Mouse (Mus musculus): ENCODE measurements at regions not wholly inside any gene's neighbourhood (a gene's known extent, or its start where the extent isn't known, plus 50 kb on each side); places are given as distances from the start of the nearest gene placed in this dataset.

DNA sequence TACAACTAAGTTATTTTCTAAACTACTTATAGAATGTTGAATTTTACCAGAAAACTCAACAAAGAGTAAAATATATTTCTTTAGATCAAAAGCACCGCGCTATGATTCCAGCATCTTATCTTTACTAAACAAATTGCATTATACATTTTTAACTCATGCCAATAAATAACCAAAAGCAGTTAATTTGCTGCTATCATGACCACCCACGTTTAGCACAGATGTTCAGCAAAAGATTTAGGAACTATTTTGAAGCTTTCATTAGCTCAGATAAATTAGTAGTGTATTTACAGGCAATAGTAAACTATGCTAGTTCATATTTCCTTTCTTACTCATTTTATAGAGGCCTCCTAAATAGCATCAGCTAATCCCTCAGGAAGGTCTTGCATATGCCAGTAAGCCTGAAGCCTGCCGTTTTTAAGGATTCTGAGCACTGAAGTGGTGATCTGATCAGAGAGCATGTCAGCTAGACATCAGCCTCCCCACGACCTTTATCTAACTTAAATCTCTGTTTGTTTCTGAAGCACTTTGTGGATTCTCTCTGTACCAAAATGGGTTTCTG, 176.3 kb upstream of the Itga4 start:
- no peak for DNase-seq
- intact Hi-C loops (cut with DNase I): no loop called here

DNA sequence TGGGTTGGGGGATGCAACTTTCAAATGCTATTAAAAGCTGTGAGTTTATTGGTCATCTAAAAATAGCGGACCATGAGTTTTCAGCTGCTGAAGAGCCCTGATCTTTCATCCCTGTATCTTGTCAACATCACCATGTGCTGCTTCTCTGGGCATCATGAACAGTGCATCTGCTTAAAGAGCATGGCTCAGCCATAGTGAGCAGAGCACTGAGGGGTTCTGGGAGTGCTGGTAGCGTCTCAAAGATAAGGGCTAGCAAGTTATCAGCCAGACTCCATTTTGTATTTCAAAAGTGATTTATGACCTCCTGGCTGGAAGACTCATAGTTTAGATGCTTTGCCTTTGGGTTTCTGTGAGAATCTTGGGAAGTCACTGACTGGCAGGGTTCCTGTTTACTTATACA, 173.5 kb upstream of the Itga4 start:
- intact Hi-C loops (cut with DNase I): no loop called here
- no peak for DNase-seq

DNA sequence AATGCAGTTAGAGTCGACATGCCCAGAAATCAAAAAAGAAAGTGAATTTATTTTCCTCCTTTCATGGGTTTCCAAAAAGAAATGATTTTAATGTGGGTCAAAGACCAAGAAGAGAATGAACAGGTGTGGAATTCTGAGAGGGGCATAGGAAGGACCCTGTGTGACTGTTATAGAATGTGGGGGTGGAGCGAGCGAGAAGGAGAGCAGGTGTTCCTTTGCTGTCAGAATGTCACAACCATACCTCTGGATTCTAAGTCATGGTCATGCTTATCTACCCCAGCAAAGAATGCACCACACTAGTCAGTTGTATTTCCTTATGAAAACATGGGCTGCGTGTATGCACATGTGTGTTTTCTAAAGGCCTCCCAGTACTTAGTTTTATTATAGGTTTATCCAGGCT, 168.9 kb upstream of the Itga4 start:
- DNase-seq: no peak
- intact Hi-C loops (cut with DNase I): no loop called here

DNA sequence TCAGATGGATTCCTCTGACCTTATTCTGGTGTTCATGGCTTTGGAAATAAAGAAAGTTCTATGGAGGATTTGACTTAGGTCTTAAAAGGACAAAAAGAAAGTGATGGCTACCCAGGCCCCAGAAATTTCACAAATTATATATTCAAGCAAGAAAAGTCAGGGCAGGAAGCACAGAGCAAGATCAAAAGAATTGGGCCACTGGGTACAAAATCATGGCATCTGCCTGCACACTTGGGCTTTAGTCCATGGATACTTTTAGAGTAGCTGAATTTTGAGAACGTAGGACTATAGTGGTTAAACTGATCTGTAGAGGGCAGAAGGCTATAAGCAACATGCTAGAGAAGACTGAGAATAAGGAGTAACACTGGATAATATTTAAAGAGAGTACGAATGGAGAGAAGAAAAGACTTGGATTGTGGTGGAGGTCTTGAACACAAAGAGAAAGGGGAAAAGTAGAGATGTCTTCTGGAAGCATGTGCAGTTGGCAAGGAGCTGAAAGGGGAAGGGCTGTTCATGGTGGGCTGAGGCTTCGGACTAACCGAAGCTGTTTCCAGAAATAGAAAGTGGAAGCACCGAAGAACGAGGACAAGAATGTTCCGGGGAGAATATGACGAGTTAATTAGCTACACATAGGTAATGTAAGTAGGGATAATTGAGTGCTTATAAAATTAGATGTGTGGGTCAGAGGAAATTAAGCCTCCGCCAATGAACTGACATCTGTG, 168.2 kb upstream of the Itga4 start:
- DNase-seq: no peak
- intact Hi-C loops (cut with DNase I): no loop called here

DNA sequence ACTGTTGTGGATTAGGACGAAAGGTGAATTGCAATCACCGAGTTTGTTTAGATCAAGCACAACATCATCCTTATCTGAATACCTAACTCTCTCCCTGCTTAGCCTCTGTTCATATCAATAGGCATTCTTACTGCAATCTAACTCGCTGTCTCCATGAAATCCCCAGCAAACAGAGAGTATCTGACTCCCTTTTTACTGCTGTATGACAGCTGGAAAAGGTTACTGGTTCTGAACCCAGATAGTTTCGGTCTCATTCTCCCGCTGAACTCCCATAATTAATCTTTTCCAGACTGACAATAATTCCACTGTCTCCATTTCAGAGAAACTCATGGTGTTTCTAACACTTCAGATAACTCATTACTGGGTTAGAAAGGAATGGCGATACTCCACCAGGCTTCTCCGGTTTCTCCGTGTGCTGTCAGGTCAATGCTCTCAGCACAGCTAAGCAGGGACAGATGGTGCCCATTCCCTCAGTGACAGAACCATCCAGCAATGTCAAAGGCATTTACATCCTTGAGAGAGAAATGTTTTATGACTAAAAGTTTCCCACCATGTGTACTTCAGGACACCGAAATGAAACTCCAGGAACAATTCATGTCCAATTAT, 167.5 kb upstream of the Itga4 start:
- DNase-seq: peak; percentile 16
- intact Hi-C loops (cut with DNase I): no loop called here

DNA sequence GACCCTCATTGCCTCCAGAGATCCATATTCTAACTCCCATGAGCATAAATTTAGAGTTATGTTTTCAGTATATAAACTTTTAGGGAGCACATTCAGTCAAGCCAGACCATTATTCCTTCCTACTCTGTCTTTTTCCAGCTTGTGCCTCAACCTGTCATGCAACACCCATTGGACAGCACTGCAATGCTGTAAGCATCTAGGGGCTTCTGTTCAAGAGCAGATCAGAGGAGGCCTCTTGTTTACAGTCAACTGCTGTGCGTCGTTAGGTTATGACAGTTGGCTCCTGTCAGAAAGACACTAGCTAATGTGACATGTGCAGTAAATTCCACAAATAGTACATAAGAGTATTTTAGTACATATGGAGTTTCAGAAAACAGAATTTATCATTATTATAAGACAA, 165.0 kb upstream of the Itga4 start:
- no peak for DNase-seq
- intact Hi-C loops (cut with DNase I): no loop called here

DNA sequence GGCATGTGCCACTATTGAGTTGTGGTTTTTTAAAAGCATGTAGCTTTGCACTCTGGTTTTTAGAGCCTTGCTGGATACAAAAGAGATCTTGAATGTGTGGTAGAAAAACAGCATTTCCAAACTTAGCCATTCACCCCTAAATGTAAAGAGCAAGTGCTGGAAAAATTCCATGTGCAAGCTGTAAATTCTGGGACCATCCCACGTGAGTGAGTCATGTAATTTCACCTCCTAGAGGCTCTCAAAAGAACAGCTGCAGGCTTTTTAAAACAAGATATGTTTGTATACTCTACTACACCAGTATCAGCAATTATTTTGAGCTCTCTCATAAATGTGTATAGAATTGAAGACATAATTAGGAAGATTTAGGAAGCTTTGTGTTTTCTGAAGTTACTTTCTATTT, 160.9 kb upstream of the Itga4 start:
- intact Hi-C loops (cut with DNase I): no loop called here
- DNase-seq: no peak

DNA sequence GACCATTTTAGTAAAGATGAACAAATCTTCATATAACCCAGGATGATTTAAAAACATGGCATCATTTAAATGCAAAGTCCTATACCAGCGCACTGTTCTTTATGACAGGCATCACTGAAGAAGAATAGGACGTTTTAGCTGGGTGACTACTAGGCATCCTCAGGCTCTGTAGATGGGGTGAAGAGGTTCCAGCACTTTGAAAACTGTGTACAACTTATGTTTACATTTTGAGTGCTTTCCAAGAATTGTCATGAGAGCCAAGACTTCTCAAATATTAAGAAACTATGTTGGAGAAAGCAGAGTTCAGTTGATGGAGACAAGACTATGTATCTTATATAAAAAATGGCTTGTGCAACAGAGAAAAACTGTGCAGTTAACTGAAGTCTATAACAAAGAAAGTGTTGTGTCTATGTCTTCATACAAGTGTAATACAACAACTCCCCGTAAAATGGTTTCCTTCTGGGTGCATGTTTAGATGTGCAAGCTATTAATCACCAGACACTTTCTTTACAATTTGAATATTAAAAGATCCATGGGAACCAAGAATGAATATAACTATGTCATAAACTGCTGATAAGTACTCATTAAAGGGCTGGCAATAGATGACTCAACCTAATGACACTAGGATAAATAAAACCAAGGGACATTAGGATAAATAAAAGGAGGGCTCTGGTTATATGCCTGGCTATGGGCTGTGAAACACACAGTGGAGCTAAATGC, 158.5 kb upstream of the Itga4 start:
- intact Hi-C loops (cut with DNase I): no loop called here
- DNase-seq: no peak

DNA sequence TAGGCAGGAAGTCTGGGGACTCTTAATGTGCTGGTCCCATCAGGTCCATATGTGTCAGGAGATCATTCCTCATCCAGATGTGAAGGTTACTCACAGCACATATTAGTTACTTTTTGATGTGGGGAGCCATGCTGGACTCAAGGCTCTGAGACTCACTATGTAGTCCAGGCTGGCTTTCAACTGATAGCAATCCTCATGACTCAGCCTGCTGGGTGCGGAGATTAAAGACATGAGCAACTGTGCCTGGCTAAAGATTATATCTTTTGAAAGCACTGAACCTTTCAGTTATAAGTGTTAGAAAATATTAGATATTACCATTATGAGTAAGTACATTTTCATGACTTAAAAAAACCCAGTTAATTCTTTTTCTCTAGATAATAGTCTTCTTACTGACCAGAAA, 155.6 kb upstream of the Itga4 start:
- DNase-seq: no peak
- intact Hi-C loops (cut with DNase I): no loop called here

DNA sequence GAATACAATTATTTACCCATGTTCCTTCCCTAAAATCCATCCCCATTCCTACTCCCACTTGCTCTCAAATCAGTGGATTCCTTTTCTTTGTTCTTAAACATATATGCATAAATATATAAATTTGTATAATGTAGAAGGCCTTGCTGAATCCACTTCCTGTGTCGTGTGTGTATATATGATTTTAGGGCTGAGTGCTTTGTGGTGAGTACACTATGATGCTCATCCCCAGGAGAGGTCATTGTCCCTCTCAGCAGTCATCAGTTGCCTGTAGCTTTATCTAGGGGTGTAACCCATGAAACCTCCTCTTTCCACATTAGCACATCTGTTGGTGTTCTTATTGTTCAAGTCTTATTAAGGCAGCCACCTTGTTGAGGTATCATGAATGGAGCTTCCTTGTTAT, 143.6 kb upstream of the Itga4 start:
- intact Hi-C loops (cut with DNase I): no loop called here
- DNase-seq: no peak

DNA sequence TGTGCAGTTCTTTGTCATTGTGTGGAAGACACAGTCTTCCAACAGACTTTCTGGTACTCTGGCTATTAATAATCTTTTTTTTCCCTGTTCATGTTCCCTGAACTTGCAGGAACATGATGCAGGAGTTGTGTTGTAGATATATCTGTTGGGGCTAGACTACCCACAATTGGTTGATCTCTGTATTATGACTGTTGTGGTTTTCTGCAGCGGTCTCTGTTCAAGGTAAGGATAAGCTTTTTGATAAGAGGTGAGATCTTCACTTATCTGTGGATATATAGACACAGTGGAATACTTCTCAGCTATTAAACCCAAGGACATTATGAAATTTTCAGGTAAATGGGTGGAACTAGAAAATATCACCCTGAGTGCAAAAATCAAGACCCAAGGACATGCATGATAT, 143.2 kb upstream of the Itga4 start:
- DNase-seq: no peak
- intact Hi-C loops (cut with DNase I): no loop called here

DNA sequence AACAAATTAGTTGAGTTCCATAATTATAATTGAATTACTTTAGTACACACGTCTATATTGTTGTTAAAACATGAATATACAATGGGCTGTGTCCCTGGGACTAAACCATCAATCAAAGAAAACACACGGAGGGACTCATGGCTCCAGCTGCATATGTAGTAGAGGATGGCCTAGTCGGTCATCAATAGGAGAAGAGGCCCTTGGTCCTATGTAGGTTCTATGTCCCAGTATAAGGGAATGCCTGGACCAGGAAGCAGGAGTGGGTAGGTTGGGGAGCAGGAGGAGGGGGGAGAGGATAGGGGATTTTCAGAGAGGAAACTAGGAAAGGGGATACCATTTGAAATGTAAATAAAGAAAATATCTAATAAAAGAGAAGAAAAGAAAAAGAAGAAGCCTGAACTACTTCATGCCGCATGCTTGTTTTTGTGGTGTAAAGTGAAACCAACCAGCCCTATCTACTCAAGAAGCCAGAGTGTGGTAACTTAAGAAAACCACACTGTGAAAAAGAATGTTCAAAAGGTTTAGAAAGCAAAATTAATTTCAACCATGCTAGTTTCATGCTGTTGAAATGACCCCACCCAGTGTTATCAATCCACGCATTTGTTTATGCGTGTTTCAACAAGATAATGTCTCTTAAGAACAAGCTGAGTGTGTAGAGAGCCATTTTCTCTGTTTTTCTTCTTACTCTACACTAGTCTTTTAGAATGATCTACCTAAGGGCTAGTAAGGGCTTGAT, 134.4 kb upstream of the Itga4 start:
- no peak for DNase-seq

DNA sequence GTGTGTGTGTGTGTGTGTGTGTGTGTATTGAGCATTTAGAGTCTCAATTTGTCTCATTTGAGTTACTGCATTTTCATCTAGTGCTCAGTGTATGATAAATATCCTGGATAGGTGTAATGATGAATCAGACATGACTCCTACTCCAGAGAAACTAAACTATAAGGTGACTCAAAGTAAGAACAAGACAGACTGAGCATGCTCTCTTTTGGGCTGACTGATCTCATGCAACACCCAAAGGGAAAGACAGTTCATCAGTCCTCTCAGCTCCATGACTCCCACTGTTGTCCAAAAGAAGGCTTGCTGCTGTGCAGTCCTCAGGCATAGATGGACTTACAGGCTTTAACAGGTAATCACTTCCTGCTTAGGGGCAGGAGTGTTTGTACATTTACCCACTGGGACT, 132.7 kb upstream of the Itga4 start:
- DNase-seq: no peak
- intact Hi-C loops (cut with DNase I): no loop called here

More for the DNA sequence above, 134.4 kb upstream of the Itga4 start:
- intact Hi-C loops (cut with DNase I): no loop called here

DNA sequence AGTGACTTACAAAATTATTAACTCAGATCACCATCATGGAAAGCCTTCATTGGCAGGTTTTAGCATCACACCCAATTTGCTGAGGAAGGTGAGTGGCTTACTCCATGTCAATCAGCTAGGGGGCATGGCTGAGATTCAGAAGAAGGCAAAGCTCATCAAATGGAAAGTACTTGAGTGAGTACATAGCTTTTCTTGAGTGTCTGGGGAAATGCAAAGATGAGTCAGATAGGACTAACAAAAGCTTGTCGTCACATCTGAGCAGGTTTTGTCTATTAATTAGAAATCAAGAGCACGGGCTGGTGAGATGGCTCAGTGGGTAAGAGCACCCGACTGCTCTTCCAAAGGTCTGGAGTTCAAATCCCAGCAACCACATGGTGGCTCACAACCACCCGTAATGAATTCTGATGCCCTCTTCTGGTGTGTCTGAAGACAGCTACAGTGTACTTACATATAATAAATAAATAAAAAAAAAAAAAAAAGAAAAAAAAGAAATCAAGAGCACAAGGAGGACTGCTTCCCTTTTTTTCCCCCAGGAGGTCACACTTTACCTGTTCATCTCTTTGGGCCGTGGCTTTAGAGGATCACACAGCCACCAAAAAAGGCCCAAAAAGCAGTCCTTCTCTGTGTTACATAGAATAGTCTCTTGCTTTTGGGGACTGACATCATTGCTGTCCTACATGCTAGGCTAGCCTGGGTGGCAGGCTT, 130.8 kb upstream of the Itga4 start:
- no peak for DNase-seq
- intact Hi-C loops (cut with DNase I): no loop called here

DNA sequence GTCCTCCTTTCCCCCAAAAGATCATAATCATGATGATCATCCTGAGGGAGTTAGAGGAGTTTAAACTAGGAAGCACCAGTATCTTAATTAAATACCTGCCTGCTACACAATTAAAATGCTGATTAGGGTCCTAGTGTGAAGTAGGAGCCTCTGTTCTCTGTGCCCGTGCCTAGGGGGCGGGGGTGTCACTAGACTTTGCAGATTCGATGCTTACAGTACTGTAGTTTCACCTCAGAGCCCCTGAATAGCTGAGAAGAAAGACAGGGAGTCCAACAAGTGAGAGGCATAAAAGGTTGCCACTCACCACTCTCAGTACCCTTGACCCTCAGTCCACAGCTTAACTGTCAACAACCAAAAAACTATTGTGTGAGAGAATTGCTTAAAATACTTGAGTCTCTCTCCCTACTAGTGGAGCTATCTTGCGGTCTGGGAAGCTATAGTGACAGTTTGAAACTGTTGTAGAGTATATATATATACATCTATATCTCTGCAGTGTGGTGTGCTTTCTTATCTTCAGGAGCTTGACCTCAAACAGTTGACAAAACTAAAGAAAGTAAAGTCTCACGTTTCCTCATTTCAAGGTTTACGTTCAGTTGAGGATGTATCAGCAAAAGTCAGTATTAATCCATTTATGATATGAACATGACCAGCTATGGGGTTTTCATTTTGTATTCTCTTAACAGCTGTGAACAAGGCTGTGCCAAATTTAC, 128.9 kb upstream of the Itga4 start:
- DNase-seq: no peak
- intact Hi-C loops (cut with DNase I): no loop called here

DNA sequence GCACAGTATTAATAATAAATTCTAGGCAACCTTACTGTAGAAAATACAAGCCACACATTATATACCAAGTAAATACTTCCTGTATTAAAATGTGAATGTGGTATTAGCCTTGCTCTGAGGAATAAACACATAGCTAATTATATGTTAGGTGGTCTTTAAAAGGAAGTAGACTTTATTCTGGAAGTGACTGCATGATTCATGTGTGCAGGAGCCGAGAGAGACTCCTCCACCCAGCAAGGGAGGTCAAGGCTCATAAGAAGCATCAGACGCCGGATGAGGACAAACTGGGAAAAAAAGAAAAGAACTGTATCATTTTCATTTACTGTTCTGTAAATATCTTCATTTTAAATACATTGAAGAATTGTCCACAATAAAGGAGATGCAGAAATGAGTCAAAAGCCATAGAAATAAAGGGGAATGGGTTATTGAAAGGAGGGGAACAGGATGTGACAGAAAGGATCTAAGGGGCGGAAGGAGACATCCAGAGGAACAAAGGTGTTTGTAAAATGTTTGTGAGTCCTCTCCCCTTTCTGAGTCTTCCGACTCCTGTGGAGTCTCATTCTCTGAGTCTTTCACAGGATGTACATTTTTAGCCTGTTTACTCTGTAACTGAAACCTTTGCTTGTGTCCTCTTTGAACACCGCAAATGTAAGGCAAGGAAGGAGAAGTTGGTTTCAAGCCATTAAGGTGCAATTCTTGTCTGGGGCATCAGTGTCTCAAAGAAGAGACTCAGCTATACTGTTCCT, 128.1 kb upstream of the Itga4 start:
- intact Hi-C loops (cut with DNase I): no loop called here
- no peak for DNase-seq

DNA sequence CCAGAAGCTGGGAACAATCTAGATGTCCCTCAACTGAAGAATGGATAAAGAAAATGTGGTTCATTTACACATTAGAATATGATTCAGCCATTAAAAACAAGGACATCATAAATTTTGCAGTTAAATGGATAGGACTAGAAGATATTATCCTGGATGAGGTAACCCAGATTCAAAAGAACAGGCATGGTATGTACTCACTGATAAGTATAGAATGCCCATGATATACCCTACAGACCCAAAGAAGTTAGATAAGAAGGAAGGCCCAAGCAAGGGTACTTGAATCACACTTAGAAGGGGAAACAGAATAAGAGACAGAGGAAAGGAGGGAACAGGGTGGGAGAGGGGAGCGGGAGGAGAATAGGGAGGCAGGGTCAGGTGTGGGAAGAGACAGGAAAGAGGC, 127.4 kb upstream of the Itga4 start:
- intact Hi-C loops (cut with DNase I): no loop called here
- DNase-seq: no peak

DNA sequence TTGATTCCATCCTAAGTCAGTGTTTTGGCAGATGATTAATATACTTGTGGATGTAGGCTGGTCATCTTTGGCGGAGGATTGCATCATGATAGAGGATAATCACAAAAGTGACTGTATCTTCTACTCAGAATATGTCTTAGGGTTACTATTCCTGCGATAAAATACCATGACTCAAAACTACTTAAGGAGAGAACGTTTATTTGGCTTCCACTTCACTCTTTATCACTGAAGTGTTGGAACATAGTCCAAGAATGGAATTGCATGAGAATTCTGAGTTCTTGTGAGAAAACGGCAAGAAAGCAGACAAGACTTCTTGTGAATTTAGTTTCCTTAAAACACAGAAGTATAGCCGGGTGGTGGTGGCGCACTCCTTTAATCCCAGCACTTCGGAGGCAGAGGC, 124.6 kb upstream of the Itga4 start:
- intact Hi-C loops (cut with DNase I): no loop called here
- DNase-seq: no peak

DNA sequence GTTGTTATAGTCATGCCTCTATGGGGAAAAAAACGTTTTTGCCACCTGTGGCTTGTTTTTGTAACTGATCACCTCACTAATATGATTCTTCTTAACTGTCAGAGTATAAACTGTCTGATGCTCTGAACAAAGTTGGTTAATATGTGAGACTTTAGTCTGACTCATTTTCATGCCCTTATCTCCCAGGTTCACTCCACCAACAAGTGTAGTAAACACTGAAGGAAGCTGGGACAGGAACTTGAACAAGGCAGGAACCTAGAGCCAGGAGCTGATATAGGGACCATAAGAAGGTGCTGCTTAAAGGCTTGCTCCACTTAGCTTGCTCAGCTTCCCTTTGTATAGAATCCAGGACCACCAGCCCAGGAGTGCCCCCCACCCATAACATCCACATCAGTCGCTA, 124.0 kb upstream of the Itga4 start:
- DNase-seq: no peak
- intact Hi-C loops (cut with DNase I): no loop called here

Data from left cerebral cortex, postnatal 4 days (tissue).